Mouse (Mus musculus) embryonic facial prominence, embryonic 10.5 days (tissue): ENCODE data around the gene Fcho2. TPM values are rescaled to one million over a fixed set of nuclear protein-coding genes. Genes with fewer than 3 reads are reported as not detected.
"Not testable (repeated sequence)": the region's sequence is repeated elsewhere in the genome, so short reads cannot be mapped to it uniquely, and the experiment has no call there.

Experiments
- DNase-seq: peaks from one replicate; pipeline ENCODE4 v3.0.0-alpha.2; 2017; ENCODE audit warnings: low spot score
- H3K27ac ChIP-seq: fragments of 300-500 bp; sonication (generic); replicated peaks from 2 replicates; pipeline ENCODE4 v1.5.1; 2016; ENCODE audit warnings: mild to moderate bottlenecking
- H3K27me3 ChIP-seq: fragments of 300-500 bp; sonication (generic); replicated peaks from 2 replicates; pipeline ENCODE4 v1.6.1; 2016; ENCODE audit warnings: low read depth, mild to moderate bottlenecking; ENCODE audit not compliant: poor library complexity, severe bottlenecking
- H3K36me3 ChIP-seq: fragments of 300-500 bp; sonication (generic); replicated peaks from 2 replicates; pipeline ENCODE4 v1.6.1; 2016; ENCODE audit warnings: mild to moderate bottlenecking, moderate library complexity
- H3K4me1 ChIP-seq: fragments of 300-500 bp; sonication (generic); 2 replicates; pipeline ENCODE4 v1.6.1; 2016
- H3K4me3 ChIP-seq: fragments of 300-500 bp; sonication (generic); 2 replicates; pipeline ENCODE4 v1.5.1; 2016; ENCODE audit warnings: mild to moderate bottlenecking, moderate library complexity
- H3K9me3 ChIP-seq: fragments of 300-500 bp; sonication (generic); 2 replicates; pipeline ENCODE4 v1.6.1; 2016; ENCODE audit warnings: mild to moderate bottlenecking
- WGBS: fragments of 180-500 bp; shearing (Covaris S2); methylation state at CpG from one replicate; pipeline ENCODE4 v1.1.7; 2016; 5-methylcytosine and 5-hydroxymethylcytosine counted together
- polyA plus RNA-seq: library from polyadenylated mRNA; unstranded; fragments of >200 nt; fragmentation: Nextera tagmentation; extraction: Ambion mirVana; gene quantifications from 2 replicates; pipeline ENCODE4 v1.2.1, GENCODE M21; 2016

Gene Fcho2
- polyA plus RNA-seq, 1 experiment from 2014 or later, result 35.7 TPM

DNA sequence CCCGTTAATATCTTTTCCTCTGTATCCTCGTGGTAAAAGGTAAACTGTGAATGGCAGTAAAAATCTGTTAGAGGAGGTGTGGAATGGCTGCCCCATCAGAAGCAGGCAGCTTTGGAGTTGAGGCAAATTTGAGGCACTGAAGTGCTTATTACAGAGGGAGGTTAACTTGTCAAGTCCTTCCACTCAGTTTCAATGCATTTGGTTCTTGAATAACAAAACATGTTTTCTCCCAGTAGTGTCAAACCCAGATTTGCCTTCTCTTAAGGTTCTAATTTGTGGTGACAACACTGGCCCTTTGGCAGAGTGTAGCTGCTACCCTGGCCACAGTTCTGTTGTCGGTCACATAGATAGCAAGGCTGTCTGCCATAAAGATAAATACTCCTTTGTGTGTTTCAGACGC, 2.5 kb upstream of the Fcho2 start:
- H3K4me1 ChIP-seq, result peaks cover 25% of the 10 kb centered on the region
- no peaks in the 10 kb centered on the region for H3K27me3 ChIP-seq
- DNase-seq, result no peak
- H3K4me3 ChIP-seq, result no peak overlapping the region
- H3K27ac ChIP-seq, result no peak overlapping the region
- H3K9me3 ChIP-seq, result no peaks in the 10 kb centered on the region
- 67% methylated on average over 4 of the region's 4 CpGs for WGBS
- H3K36me3 ChIP-seq, result no peaks in the 10 kb centered on the region

DNA sequence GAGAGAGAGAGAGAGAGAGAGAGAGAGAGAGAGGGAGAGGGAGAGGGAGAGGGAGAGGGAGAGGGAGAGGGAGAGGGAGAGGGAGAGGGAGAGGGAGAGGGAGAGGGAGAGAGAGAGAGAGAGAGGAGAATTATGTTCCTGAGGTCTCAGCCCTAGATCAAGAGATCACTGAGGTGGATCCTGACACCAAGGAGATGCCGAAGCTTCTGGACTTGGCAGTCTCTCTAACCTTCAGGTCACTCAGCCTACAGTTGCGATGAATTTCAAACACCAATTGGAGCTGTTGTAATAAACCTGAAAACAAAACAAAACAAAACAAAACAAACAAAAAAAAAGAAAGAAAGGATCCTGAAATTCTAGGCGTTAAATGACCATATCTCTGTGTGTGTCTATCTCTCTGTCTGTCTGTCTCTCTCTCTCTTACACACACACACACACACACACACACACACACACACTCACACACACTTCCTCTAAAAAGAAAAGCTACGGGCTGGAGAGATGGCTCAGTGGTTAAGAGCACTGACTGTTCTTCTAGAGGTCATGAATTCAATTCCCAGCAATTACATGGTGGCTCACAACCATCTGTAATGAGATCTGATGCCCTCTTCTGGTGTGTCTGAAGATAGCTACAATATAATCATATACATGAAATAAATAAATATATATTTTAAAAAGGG, 1.9 kb upstream of the Fcho2 start:
- H3K27ac ChIP-seq, H3K36me3 ChIP-seq, DNase-seq, H3K4me3 ChIP-seq, H3K27me3 ChIP-seq, H3K9me3 ChIP-seq: not testable (repeated sequence)
- H3K4me1 ChIP-seq, result peaks cover 28% of the 10 kb centered on the region
- 81% methylated on average over 4 of the region's 4 CpGs for WGBS

DNA sequence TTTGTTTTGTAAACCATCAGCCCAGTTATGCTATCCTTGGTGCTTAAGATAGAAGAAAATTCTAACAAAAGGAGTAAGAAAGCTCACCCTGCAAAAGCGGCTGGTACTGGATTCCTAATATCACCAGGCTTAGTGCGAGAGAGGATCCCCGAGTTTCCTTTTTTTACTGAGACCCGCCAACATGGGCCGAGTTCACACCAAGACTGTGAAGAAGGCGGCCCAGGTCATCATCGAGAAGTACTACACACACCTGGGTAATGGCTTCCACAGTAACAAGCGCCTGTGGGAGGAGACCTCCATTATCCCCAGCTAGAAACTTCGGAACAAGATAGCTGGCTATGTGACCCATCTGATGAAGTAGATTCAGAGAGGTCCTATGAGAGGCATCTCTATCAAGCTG, 1.3 kb upstream of the Fcho2 start:
- H3K36me3 ChIP-seq, result no peaks in the 10 kb centered on the region
- H3K27me3 ChIP-seq, result no peaks in the 10 kb centered on the region
- no peak overlapping the region for H3K27ac ChIP-seq
- peaks cover 28% of the 10 kb centered on the region for H3K4me1 ChIP-seq
- 89% methylated on average over 9 of the region's 9 CpGs for WGBS
- DNase-seq, result no peak
- no peak overlapping the region for H3K4me3 ChIP-seq
- no peaks in the 10 kb centered on the region for H3K9me3 ChIP-seq

DNA sequence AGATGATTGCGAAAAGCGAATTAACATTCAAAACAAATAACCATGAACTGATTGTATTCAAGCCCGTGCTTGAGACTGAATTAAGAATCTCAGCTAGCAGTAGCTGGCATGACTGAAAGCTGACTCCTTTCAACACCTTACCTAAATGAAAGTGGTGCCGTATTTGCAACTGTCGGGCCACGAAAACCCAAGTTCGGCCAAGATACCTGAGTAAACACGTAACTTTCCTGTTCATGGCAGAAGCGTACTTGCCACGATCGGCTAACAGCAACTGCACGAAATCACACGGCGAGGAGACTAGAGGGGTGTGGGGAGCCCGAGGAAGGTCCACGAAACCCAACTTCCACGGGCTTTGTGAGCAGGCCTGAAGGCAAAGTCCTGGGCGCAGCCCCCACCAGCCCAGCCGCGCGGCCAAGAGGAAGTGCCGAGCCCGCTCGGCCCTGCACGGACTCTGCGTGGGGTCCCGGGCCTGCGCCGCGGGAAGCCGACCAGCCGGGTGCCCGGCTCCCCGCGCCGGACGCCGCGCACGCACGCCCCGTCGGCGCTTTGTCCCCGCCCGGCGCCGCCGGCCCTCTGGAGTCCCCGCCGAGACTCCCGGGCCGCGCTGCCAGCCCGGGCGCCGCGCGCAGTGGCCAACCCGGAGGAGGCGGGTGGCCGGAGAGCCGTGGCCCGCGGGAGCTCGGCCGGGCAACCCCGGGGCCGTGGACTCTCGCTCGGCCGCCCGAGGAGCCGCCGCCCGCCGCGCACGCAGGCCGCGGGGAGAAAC, 791 bp downstream of the Fcho2 start:
- Histone ChIP-seq H3K4me1 (peaks cover 28% of the 10 kb centered on the region), H3K9me3 (no peaks in the 10 kb centered on the region), H3K27ac (peak overlapping the region; percentile 99), H3K36me3 (no peaks in the 10 kb centered on the region), H3K27me3 (no peaks in the 10 kb centered on the region), H3K4me3 (peak overlapping the region; percentile 93)
- DNase-seq, result peak; percentile 74
- under 1% methylated on average over 81 of the region's 81 CpGs for WGBS

DNA sequence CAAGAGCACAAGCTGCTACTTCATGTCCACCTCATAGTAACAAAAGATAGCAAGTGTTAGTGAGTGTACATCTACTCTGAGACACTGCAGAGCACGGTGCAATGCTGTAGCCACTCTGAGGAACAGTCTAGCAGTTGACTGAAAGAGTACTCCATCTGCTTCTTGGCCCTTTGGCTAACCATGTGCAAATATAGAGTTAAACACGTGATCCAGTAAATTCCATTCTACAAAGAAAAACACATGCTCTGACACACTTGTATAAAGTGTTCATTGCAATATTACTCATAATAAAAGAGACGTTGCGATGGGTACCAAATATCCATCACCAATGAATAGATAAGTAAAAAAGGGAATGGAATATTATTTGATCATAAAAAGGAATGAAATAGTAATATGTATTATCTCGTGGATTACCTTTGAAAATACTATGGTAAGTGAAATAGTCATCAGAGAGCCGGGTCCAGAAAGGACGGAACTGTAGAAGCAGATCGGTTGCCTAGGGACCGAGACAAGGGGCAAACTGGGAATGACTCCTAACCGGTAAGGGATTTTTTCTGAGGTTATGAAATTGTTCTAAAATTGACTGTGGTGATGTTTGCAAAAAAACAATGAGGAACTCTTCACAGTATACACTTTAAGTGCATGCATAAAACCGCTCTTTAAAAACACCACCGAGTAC, 1.5 kb downstream of the Fcho2 start:
- peak overlapping the region; percentile 99 for H3K27ac ChIP-seq
- DNase-seq, result no peak
- H3K36me3 ChIP-seq, result no peaks in the 10 kb centered on the region
- no peaks in the 10 kb centered on the region for H3K27me3 ChIP-seq
- 39% methylated on average over 12 of the region's 12 CpGs for WGBS
- no peaks in the 10 kb centered on the region for H3K9me3 ChIP-seq
- H3K4me3 ChIP-seq, result peak overlapping the region; percentile 93
- peaks cover 28% of the 10 kb centered on the region for H3K4me1 ChIP-seq

DNA sequence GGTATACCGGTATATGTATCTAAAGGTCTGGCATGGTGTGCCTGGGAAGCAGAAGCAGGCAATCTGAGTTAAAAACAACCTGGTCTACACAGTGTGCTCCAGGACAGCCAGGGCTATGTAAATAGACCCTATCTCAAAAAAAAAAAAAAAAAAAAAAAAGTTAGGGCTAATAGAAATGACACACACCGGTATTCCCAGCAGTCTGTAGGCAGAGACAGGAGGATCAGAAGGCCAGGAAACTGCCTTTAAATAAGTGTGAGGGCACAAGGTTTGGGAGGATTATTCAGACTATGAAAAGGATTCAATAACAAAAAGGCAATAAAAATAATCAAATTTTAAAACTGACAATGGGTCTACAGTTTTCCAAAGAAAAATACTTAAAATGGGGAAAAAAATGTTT, 2.1 kb downstream of the Fcho2 start:
- Histone ChIP-seq H3K9me3 (no peaks in the 10 kb centered on the region), H3K27me3 (no peaks in the 10 kb centered on the region), H3K4me3 (peak overlapping the region; percentile 93), H3K27ac (no peak overlapping the region), H3K36me3 (peaks cover 2% of the 10 kb centered on the region; the same call in 1 of the 2 replicates), H3K4me1 (peaks cover 27% of the 10 kb centered on the region)
- 84% methylated on average over 2 of the region's 2 CpGs for WGBS
- DNase-seq, result no peak

DNA sequence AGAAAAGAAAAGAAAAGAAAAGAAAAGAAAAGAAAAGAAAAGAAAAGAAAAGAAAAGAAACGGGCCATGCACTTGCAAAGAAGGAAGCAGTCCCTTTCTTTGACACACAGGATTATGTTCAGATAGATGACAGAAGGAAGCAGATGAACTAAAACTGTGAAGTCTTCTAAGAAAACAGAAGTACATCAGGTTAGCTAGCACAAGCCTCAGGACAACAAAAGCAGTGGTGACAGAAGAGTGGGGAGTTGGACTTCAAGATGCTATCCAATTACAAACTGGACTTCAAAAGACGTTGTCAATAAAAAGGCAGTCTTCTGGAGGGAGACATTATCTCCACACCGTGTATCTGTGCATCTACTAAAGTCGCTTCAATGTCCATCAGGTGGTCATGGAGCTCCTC, 3.0 kb downstream of the Fcho2 start:
- Histone ChIP-seq H3K9me3 (no peaks in the 10 kb centered on the region), H3K4me3 (no peak overlapping the region), H3K27ac (no peak overlapping the region), H3K27me3 (no peaks in the 10 kb centered on the region), H3K36me3 (peaks cover 4% of the 10 kb centered on the region; the same call in 1 of the 2 replicates), H3K4me1 (peaks cover 23% of the 10 kb centered on the region)
- 73% methylated on average over 4 of the region's 4 CpGs for WGBS
- no peak for DNase-seq

DNA sequence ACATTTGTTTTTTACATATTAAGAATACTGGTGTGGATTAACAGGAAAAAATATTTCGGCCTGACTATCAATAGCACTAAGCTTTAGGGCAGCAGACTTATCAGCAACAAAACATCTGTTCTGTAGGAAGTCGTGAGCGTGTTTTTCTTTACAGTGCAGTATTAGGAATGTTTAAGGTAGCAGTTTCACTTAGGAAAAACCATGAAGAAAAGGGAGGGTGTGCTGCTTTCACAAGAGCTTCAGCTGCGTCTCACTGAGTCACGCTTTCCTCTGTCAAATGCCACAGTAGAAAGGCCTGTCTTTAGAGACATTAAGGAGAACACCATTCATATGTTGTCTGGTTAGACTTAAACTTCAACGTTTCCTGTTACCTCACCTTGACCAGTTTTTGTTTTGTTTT, 5.1 kb downstream of the Fcho2 start:
- H3K4me3 ChIP-seq, result no peak overlapping the region
- no peaks in the 10 kb centered on the region for H3K27me3 ChIP-seq
- H3K9me3 ChIP-seq, result no peaks in the 10 kb centered on the region
- H3K4me1 ChIP-seq, result peaks cover 12% of the 10 kb centered on the region
- peaks cover 10% of the 10 kb centered on the region for H3K36me3 ChIP-seq
- H3K27ac ChIP-seq, result no peak overlapping the region
- 79% methylated on average over 6 of the region's 6 CpGs for WGBS
- DNase-seq, result no peak

DNA sequence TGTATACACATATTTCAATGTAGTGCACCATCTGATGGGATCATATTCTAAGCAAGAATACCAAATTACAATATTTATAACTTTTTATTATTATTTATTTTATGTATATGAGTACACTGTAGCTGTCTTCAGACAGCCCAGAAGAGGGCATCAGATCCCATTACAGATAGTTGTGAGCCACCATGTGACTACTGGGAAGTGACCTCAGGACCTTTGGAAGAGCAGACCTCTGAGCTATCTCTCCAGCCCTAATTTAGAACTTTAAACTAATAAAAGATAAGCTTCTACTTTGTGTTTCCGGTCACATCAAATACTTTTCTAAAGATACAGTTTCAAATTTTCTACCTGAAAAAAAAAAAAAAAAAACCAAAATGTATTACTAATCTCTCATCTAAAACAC, 6.2 kb downstream of the Fcho2 start:
- Histone ChIP-seq H3K4me1 (peaks cover 11% of the 10 kb centered on the region), H3K27me3 (no peaks in the 10 kb centered on the region), H3K4me3 (no peak overlapping the region), H3K36me3 (peaks cover 21% of the 10 kb centered on the region), H3K27ac (no peak overlapping the region), H3K9me3 (no peaks in the 10 kb centered on the region)
- DNase-seq, result no peak
- WGBS, result 92% methylated on average over 1 of the region's 1 CpGs

DNA sequence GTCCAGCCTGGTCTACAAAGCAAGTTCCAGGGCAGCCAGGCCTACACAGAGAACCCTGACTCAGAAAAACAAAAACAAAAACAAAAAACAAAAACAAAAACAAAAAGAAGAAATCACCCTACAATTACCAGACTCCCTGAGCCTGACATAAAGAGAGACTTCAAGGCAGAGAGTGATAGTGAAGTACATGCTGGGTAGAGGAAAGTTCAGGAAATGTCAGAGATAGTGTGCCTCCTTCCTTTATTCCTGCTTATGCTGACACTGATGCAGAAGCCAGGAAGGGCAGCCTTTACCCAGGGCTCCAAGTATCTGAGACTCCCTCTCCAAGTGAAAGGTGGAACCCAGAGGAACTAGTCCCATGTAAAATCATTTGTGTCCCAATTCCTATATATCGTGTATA, 10.8 kb downstream of the Fcho2 start:
- H3K27ac ChIP-seq, result no peak overlapping the region
- H3K27me3 ChIP-seq, result no peaks in the 10 kb centered on the region
- DNase-seq, result no peak
- H3K4me1 ChIP-seq, result no peaks in the 10 kb centered on the region
- peaks cover 6% of the 10 kb centered on the region; the same call in 1 of the 2 replicates for H3K9me3 ChIP-seq
- H3K36me3 ChIP-seq, result peaks cover 64% of the 10 kb centered on the region
- 94% methylated on average over 1 of the region's 1 CpGs for WGBS
- no peak overlapping the region for H3K4me3 ChIP-seq

DNA sequence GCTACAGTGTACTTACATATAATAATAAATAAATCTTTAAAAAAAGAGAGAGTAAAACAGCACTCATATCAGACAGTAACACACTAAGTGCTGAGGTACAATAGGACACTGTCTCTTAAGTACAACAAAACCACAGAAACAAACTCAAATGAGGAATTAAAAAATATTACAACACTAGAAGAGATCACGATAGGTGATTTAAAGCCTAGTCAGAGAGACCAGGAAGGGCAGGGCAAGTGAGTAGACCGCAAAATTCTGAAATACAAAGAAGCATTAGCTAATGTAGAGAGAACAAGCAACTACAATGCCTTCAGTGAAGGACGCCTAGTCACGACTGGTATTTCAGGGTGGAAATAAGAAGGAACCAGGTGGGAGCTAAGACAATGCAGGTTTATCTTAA, 11.6 kb downstream of the Fcho2 start:
- Histone ChIP-seq H3K4me1 (no peaks in the 10 kb centered on the region), H3K9me3 (peaks cover 6% of the 10 kb centered on the region; the same call in 1 of the 2 replicates), H3K27ac (no peak overlapping the region), H3K4me3 (no peak overlapping the region), H3K36me3 (peaks cover 72% of the 10 kb centered on the region), H3K27me3 (no peaks in the 10 kb centered on the region)
- 89% methylated on average over 4 of the region's 4 CpGs for WGBS
- no peak for DNase-seq

DNA sequence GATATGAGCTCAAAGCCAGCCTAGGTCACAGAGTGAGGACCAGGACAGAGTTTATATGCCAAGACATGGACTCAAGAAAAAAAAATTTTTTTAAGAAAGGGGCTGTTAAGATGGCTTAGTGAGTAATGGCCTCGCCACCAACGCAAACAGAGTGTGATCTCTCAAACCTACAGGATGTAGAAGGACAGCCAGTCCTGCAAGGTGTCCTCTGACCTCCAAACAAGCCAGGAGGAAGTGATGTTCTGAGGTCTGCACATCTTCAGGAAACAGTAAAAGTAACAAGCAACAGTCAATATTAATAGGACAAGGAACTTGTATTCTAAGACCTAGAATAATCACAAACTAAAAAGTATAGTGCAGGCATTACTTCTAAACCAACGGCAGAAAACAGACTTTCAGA, 12.3 kb downstream of the Fcho2 start:
- Histone ChIP-seq H3K4me1 (no peaks in the 10 kb centered on the region), H3K27me3 (no peaks in the 10 kb centered on the region), H3K36me3 (peaks cover 72% of the 10 kb centered on the region), H3K9me3 (peaks cover 6% of the 10 kb centered on the region; the same call in 1 of the 2 replicates), H3K4me3 (no peak overlapping the region), H3K27ac (no peak overlapping the region)
- DNase-seq, result no peak
- 87% methylated on average over 3 of the region's 3 CpGs for WGBS
